Mouse (Mus musculus): ENCODE results near the gene Rgn.
A peak's percentile ranks its signal among the peaks of the same experiment; 100 is the strongest.

Gene Rgn

GRCm38 (mm10) chrX:20549532-20549931 is at the start of gene Rgn:
Gene Rgn (plus strand): TSS chrX:20549787.
- Histone ChIP-seq H3K4me3 (replicated peaks; ENCODE audit: low read length) (no peak within 1 kb of the TSS), H3K36me3 (ENCODE audit: insufficient read depth, low read length) (no peaks in the 10 kb centered on the region), H3K27me3 (ENCODE audit: insufficient read depth, low read length) (no peaks in the 10 kb centered on the region), H3K9me3 (ENCODE audit: low read length) (no peaks in the 10 kb centered on the region), H3K4me1 (replicated peaks; ENCODE audit: low read depth, low read length) (no peaks in the 10 kb centered on the region)
- no peak for TF ChIP-seq NANOG (IDR thresholded peaks at IDR 0.05; ENCODE audit: borderline replicate concordance, low read length)
- no peak for TF ChIP-seq CTCF (conservative IDR thresholded peaks at IDR 0.05; ENCODE audit: low read length)
- TF ChIP-seq POU5F1 (IDR thresholded peaks at IDR 0.05; ENCODE audit: borderline replicate concordance, low read length), result no peak

- no peak overlapping the region for H3K4me3 ChIP-seq (replicated peaks; ENCODE audit: low read length)
- TF ChIP-seq NANOG (IDR thresholded peaks at IDR 0.05; ENCODE audit: borderline replicate concordance, low read length) (no peak), CTCF (conservative IDR thresholded peaks at IDR 0.05; ENCODE audit: low read length) (no peak), POU5F1 (IDR thresholded peaks at IDR 0.05; ENCODE audit: borderline replicate concordance, low read length) (no peak)
- H3K27me3 ChIP-seq (ENCODE audit: insufficient read depth, low read length), result no peaks in the 10 kb centered on the region
- peaks cover 6% of the 10 kb centered on the region for H3K9me3 ChIP-seq (ENCODE audit: low read length)
- H3K4me1 ChIP-seq (replicated peaks; ENCODE audit: low read depth, low read length), result no peaks in the 10 kb centered on the region
- H3K36me3 ChIP-seq (ENCODE audit: insufficient read depth, low read length), result peaks cover 19% of the 10 kb centered on the region
Measured at GRCm38 (mm10) chrX:20520290-20520939, 29.2 kb upstream of the Rgn start.

GRCm38 (mm10) chrX:20521578-20521977 is 28.0 kb upstream of the Rgn start:
- TF ChIP-seq CTCF (conservative IDR thresholded peaks at IDR 0.05; ENCODE audit: low read length) (no peak), NANOG (IDR thresholded peaks at IDR 0.05; ENCODE audit: borderline replicate concordance, low read length) (no peak), POU5F1 (IDR thresholded peaks at IDR 0.05; ENCODE audit: borderline replicate concordance, low read length) (no peak)
- Histone ChIP-seq H3K27me3 (ENCODE audit: insufficient read depth, low read length) (no peaks in the 10 kb centered on the region), H3K9me3 (ENCODE audit: low read length) (peaks cover 6% of the 10 kb centered on the region), H3K36me3 (ENCODE audit: insufficient read depth, low read length) (peaks cover 13% of the 10 kb centered on the region), H3K4me3 (replicated peaks; ENCODE audit: low read length) (no peak overlapping the region), H3K4me1 (replicated peaks; ENCODE audit: low read depth, low read length) (no peaks in the 10 kb centered on the region)

GRCm38 (mm10) chrX:20532621-20533020 is 17.0 kb upstream of the Rgn start:
- H3K27me3 ChIP-seq (ENCODE audit: insufficient read depth, low read length), result no peaks in the 10 kb centered on the region
- no peaks in the 10 kb centered on the region for H3K36me3 ChIP-seq (ENCODE audit: insufficient read depth, low read length)
- TF ChIP-seq POU5F1 (IDR thresholded peaks at IDR 0.05; ENCODE audit: borderline replicate concordance, low read length) (no peak), CTCF (conservative IDR thresholded peaks at IDR 0.05; ENCODE audit: low read length) (no peak), NANOG (IDR thresholded peaks at IDR 0.05; ENCODE audit: borderline replicate concordance, low read length) (no peak)
- H3K4me3 ChIP-seq (replicated peaks; ENCODE audit: low read length), result no peak overlapping the region
- no peaks in the 10 kb centered on the region for H3K9me3 ChIP-seq (ENCODE audit: low read length)
- H3K4me1 ChIP-seq (replicated peaks; ENCODE audit: low read depth, low read length), result no peaks in the 10 kb centered on the region

GRCm38 (mm10) chrX:20543867-20544266 is 5.7 kb upstream of the Rgn start:
- no peaks in the 10 kb centered on the region for H3K4me1 ChIP-seq (replicated peaks; ENCODE audit: low read depth, low read length)
- H3K4me3 ChIP-seq (replicated peaks; ENCODE audit: low read length), result no peak overlapping the region
- no peaks in the 10 kb centered on the region for H3K27me3 ChIP-seq (ENCODE audit: insufficient read depth, low read length)
- H3K36me3 ChIP-seq (ENCODE audit: insufficient read depth, low read length), result no peaks in the 10 kb centered on the region
- no peak for TF ChIP-seq NANOG (IDR thresholded peaks at IDR 0.05; ENCODE audit: borderline replicate concordance, low read length)
- no peak for TF ChIP-seq CTCF (conservative IDR thresholded peaks at IDR 0.05; ENCODE audit: low read length)
- TF ChIP-seq POU5F1 (IDR thresholded peaks at IDR 0.05; ENCODE audit: borderline replicate concordance, low read length), result no peak
- no peaks in the 10 kb centered on the region for H3K9me3 ChIP-seq (ENCODE audit: low read length)

- no peak for TF ChIP-seq POU5F1 (IDR thresholded peaks at IDR 0.05; ENCODE audit: borderline replicate concordance, low read length)
- no peaks in the 10 kb centered on the region for H3K36me3 ChIP-seq (ENCODE audit: insufficient read depth, low read length)
- no peaks in the 10 kb centered on the region for H3K27me3 ChIP-seq (ENCODE audit: insufficient read depth, low read length)
Measured at GRCm38 (mm10) chrX:20547609-20548008, 2.0 kb upstream of the Rgn start.

GRCm38 (mm10) chrX:20548011-20548879 is 1.3 kb upstream of the Rgn start:
- Histone ChIP-seq H3K36me3 (ENCODE audit: insufficient read depth, low read length) (no peaks in the 10 kb centered on the region), H3K4me3 (replicated peaks; ENCODE audit: low read length) (peak overlapping the region; percentile 53; the same call in 1 of the 2 replicates), H3K27me3 (ENCODE audit: insufficient read depth, low read length) (no peaks in the 10 kb centered on the region), H3K9me3 (ENCODE audit: low read length) (no peaks in the 10 kb centered on the region), H3K4me1 (replicated peaks; ENCODE audit: low read depth, low read length) (no peaks in the 10 kb centered on the region)
- no peak for TF ChIP-seq NANOG (IDR thresholded peaks at IDR 0.05; ENCODE audit: borderline replicate concordance, low read length)
- TF ChIP-seq POU5F1 (IDR thresholded peaks at IDR 0.05; ENCODE audit: borderline replicate concordance, low read length), result no peak
- TF ChIP-seq CTCF (conservative IDR thresholded peaks at IDR 0.05; ENCODE audit: low read length), result no peak

More at GRCm38 (mm10) chrX:20547609-20548008, 2.0 kb upstream of the Rgn start:
- Histone ChIP-seq H3K9me3 (ENCODE audit: low read length) (no peaks in the 10 kb centered on the region), H3K4me1 (replicated peaks; ENCODE audit: low read depth, low read length) (no peaks in the 10 kb centered on the region), H3K4me3 (replicated peaks; ENCODE audit: low read length) (no peak overlapping the region)

GRCm38 (mm10) chrX:20548880-20549440 is 627 bp upstream of the Rgn start:
- no peaks in the 10 kb centered on the region for H3K27me3 ChIP-seq (ENCODE audit: insufficient read depth, low read length)
- TF ChIP-seq CTCF (conservative IDR thresholded peaks at IDR 0.05; ENCODE audit: low read length) (no peak), POU5F1 (IDR thresholded peaks at IDR 0.05; ENCODE audit: borderline replicate concordance, low read length) (no peak), NANOG (IDR thresholded peaks at IDR 0.05; ENCODE audit: borderline replicate concordance, low read length) (no peak)
- no peaks in the 10 kb centered on the region for H3K9me3 ChIP-seq (ENCODE audit: low read length)
- H3K4me3 ChIP-seq (replicated peaks; ENCODE audit: low read length), result no peak overlapping the region
- no peaks in the 10 kb centered on the region for H3K36me3 ChIP-seq (ENCODE audit: insufficient read depth, low read length)
- H3K4me1 ChIP-seq (replicated peaks; ENCODE audit: low read depth, low read length), result no peaks in the 10 kb centered on the region

Data from E14TG2a.4 (cell line).